Mouse (Mus musculus) adrenal gland, adult 10 weeks (tissue): ENCODE data around the gene Pcsk7. TPM values are rescaled to one million over a fixed set of nuclear protein-coding genes. Genes with fewer than 3 reads are reported as not detected.

Source experiments
- polyA plus RNA-seq: library from polyadenylated mRNA; stranded (reverse); fragments of 350-450 nt; fragmentation: Illumina TruSeq; extraction: RNeasy Lipid Tissue Mini Kit (QIAGEN cat#74804); gene quantifications from one replicate; pipeline ENCODE4 v1.2.3, GENCODE M21; 2014; ENCODE audit warnings: low read depth, low replicate concordance

Pcsk7 gene
- 2.9 TPM for polyA plus RNA-seq

GRCm38 (mm10) chr9:45906355-45907077 lies at the start of gene Pcsk7, which contains the start of gene Rnf214:
TSS of gene Pcsk7 (plus strand) at chr9:45906497.
TSS of gene Rnf214 (minus strand) at chr9:45906911.

DNA sequence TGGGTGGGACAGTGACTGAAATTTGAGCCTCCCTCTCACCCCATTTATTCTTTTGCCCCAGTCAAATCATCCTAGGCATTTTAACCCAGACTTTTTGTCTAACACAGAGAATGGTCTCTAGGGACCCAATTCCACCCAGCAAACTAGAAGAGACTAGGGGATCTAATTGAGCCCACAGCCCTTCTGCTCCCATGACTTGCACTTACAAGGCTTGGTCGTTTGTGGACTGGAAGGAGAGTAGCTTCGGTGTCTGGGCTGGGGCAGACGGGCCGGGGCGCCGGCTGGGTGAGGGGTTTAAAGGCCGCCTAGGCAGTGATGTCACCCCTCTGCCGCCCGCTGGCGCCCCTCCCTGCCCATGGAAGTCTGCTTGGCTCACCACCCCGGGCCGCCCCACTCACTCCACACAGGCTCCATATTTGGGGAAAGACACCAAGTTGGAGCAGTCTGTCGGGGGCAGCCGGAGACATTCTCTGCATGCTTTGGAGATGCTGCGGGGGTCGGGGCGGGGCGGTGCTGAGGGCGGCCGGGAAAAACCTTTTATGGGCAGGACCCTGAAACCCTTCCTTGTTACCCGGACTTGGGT lies 29.4 kb downstream of the Pcsk7 start, which contains the start of gene Tagln:
Tagln (minus strand) TSS at position 431 of the 583 bp plus-strand sequence.

DNA sequence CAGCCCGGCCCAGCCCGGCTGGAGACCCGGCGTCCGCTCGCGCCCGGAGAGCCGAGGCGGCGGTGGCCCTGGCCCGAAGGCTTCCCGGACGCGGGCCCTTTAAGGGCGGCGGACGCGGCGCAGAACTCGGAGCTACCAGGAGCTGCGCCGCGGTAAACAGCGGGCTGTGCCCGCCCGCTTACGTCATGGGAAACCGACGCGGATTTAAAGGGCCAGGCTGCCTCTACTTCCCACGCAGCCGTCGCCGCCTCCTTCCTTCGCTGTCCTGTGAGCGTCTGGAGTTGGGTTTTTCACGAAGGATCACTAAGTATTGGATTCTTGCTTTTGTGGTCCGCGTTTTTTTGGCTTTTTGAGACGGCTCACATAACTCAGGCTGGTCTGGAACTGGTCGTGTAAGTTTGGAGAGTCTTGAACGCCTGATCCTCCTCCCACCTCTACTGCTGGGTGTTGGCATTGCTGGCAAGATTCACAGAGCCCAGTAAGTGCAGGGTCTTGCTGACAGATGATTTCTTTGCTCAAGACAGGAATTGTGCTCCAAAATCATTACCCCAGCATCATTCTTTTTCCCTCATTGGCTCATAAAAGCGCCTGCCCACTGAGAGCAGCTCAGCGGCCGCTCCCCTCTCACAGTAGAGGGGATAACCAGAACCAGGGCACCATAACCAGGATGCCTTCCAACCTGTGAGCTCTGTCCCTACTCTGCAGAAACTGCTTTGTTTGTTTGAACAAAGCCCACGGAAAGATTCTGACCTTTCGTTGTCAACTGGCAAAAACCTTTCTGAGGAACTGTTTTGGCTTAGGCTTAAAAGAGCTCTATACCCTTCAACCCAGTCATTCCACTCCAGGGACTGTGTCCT lies 49.0 kb downstream of the Pcsk7 start, which contains the start of gene Sidt2:
Sidt2 (minus strand) TSS at position 152 of the 857 bp plus-strand sequence.

Other genes starting within 250 kb of the Pcsk7 start
- gene Cep164, start 77.8 kb upstream of the Pcsk7 start, polyA plus RNA-seq = 2.7 TPM
- gene Bace1, start 67.9 kb upstream of the Pcsk7 start, polyA plus RNA-seq = 38.4 TPM
- 88.4 TPM for gene Rnf214, start 414 bp downstream of the Pcsk7 start, polyA plus RNA-seq
- 29.6 TPM for gene Tagln, start 29.6 kb downstream of the Pcsk7 start, polyA plus RNA-seq
- gene Sidt2, start 48.8 kb downstream of the Pcsk7 start, polyA plus RNA-seq = 28.4 TPM
- 158 TPM for gene Pafah1b2, start 106.2 kb downstream of the Pcsk7 start, polyA plus RNA-seq
- gene Sik3, start 106.3 kb downstream of the Pcsk7 start, polyA plus RNA-seq = 9.1 TPM